Mouse (Mus musculus) Muller cell, postnatal 12 days (primary cell): ENCODE measurements around the gene Kif12.

Source experiments
- DNase-seq: peaks from one replicate; pipeline ENCODE4 v3.0.0-alpha.2; 2015; ENCODE audit errors: inconsistent ontology term

Gene Kif12

DNA sequence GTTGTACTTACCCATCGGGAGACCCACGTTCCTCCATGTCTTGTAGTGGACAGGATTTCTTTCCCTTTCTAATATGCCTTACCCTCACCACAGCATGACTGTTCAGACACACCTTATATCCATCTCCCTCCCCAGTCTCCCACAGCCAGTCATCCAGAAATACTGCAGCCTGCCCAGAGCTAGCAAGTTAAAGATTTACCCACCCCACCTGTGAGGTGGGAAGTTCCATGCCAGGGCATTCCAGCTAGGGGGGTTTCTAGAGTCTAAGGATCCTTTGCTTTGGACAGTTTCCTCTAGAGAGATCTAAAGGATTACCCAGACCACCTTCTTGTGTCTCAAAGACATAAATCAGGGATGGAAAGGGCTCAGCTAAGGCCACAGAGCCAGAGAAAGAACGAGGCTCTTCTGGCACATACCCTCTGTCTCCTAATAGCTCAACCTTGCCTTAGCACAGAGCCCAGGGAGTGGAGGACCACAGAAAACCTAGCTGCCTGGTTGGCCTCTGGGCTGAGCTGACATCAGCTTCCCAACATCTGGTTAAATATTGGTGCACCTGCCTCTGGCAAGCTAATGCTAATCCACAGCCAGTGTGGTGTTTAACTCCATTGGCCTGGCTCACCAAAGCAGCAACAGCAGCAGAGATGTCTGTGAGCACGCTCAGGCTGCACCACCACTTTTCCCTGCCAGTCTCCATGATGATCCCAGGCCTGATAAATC, at the start of gene Kif12:
Gene Kif12 (minus strand): TSS at position 163 of the 717 bp plus-strand sequence.
- no peak for DNase-seq

- no peak for DNase-seq
These were observed 49.4 kb upstream of the Kif12 start for GRCm38 (mm10) chr4:63221096-63221958.

GRCm38 (mm10) chr4:63219635-63220034, 47.7 kb upstream of the Kif12 start:
- DNase-seq: no peak

GRCm38 (mm10) chr4:63219059-63219458, 47.1 kb upstream of the Kif12 start:
- DNase-seq: no peak

DNA sequence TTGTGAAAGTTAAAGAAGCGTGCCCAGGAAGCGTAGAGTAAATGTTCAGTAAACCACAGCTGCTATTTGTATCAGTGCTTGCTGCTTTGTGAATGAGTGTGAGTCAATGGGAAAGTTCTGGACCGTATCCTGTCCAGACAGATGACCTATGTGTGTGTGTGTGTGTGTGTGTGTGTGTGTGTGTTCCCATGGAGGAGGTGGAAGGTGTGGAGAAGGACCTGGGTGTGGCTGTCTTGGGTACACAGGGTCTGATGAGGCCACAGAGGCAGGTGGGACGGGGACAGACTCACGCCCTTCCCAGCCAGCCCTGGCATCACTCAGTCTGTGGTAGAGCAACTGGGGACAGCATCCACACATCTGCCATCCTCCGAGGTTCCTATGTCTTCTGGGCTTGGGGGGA, 45.6 kb upstream of the Kif12 start:
- peak; percentile 5 for DNase-seq

DNA sequence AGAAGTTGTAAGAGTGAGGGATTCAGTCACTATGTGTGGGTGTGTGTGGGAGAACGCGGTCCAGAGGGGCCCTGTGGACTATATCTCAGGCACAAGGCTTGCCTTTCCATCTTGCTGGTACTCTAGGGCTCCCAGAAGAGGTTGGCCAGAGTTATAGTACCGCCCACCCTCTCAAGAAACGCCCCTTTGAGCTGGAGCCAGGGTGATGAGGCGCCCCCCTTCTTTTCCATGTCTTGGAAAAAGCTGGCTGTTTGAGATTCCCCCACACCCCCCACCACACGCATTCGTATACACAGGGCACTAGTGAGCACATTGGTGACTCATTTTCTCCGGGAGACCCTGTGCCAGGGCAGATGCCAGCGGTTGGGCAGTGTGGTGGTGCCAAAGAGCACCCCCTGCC, 44.6 kb upstream of the Kif12 start:
- peak; percentile 76 for DNase-seq

DNA sequence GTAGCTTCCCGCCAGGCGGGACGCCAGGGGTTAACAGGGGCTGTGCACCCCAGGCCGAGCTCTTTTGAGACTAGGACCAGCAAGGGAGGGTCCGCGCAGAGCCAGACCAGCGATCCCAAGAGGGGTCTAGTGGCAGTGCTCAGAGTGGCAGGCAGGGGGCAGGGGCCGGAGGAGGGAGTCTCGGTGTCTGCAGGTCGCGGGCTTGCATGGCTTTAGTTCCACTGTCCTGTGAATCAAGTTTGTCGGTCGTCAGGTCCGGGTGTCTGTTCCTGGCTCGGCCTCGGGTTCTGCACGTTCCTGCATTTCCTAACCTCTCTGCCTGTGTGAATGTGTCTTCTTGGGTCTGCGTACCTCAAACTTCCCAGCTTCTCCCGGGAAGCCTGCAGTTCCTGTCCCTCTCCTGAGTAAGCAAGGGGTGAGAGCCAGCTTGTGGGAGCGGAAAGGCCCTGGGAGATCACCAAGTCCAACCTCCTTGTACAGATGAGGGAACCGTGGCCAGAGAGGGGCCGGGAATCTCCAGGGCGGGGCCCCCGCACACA, 44.1 kb upstream of the Kif12 start:
- DNase-seq: peak; percentile 77

GRCm38 (mm10) chr4:63215185-63215992, 43.5 kb upstream of the Kif12 start:
- DNase-seq: peak; percentile 80

GRCm38 (mm10) chr4:63213907-63214621, 42.1 kb upstream of the Kif12 start, which contains the start of gene Col27a1:
Col27a1 (plus strand) TSS chr4:63214004.
- peak; percentile 42 for DNase-seq

DNA sequence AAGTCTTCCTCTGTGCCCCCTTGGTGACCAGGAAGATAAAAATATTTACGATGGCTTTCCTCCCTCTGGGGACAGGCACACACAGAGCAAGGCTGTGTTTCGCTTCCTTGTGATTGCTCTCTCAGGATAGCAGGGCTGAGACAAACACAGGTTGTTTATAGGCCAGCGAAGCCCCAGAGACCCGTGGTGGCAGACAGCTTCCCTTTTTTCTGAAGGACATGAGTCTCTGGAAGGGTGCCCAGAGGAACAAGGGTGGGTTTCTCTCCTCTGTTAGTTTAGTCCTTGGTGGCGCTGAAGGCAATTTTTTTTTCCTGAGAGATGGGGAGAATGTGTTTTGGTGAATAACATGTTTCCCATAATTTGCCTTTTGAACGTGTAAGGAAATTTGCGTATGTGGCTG, 33.7 kb upstream of the Kif12 start:
- no peak for DNase-seq

DNA sequence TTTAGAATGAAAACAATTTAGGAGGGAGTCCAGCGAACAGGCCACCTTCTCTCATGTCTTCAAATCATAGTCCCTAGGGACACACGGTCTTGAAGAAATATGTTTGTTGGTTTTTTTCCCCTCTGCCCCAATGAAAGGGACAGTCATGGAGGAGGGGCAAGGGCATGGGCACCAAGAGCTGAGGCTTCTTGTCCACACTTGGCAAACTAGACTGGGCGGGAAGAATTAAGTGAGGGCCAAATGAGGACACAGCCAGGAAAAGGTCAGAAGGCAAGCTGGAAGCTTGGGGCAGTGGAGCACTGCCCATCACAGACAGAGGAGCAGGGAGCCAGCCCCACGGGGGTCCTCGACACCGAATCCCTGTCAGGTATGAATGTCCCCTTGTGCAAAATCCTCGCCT, 31.9 kb upstream of the Kif12 start:
- no peak for DNase-seq

DNA sequence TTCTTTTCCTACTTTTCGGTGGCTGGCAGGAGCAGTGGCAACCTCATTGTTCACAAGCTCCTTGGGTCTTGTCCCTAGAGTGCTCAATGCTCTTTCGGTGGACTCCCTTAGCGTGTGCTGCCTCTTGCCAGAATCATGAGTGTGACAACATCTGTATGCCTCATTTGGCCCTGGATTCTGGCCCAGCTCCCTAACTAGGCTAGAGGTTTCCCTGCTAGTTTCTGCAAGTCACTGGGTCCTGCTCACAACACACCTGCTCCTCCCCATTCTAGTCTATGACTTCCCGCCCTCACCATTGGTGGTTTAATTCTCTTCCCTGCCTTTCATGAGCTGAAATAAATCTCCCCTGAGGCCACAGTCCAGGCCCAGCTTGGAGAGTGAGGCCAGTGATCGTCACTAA, 27.4 kb upstream of the Kif12 start:
- DNase-seq: no peak

DNA sequence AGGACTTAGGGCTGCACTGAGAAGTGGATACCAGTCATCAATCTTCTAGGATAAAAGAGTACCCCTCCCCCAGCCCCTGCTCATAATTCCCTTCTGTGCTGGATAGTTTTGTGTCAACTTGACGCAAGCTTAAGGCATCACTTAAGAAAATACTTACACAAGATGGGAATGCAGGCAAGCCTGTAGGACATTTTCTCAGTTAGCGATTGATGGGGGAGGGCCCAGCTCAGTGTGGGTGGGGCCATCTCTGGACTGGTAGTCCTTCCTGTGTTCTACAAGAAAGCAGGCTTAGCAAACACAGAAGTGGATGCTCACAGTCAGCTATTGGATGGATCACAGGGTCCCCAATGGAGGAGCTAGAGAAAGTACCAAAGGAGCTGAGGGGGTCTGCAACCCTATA, 22.4 kb upstream of the Kif12 start:
- DNase-seq: no peak

DNA sequence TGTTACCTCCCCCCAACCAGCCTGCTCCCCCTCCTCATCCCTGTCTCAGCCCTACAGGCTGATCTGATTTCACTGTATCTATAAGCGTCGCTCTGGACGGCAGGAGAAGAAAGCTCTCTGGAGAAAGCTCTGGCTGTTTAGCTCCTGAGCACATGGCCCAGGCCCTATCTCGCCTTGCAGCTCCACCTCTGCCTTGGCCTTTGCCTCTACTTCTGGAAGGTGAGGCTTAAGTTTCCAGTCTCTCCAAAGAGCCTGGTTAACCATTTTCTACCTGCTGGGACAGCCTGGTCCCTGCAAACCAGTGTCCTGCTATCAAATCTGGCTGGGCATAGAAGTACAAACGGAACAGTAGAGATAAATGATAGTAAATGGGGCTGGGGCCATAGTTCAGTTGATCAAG, 19.7 kb upstream of the Kif12 start:
- no peak for DNase-seq

- DNase-seq: peak; percentile 64
These were observed 14.4 kb upstream of the Kif12 start for GRCm38 (mm10) chr4:63186281-63186870.

DNA sequence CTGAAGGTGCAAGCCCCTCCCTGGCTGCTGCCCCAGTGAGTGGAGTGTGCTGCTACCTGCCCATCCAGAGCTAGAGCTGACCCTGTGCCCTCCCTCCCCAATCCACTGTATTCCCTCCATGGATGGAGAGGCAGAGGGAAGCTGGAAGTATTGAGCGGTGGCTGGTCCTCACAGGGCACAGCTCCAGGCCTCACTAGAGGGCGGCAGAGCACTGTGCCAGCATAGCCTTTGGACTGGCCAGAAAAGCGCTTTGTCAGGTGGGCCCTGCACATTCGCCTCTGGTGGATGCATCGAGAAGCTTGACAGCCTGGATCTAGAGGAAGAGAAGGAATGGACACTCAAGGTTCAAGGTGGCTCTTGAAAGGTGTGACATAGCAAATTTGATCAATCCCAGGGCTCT, 9.6 kb upstream of the Kif12 start:
- peak; percentile 55 for DNase-seq

- DNase-seq: no peak
These were observed 809 bp downstream of the Kif12 start for GRCm38 (mm10) chr4:63171122-63171521.

GRCm38 (mm10) chr4:63170061-63170460, 1.9 kb downstream of the Kif12 start:
- DNase-seq: no peak

GRCm38 (mm10) chr4:63166323-63166722, 5.6 kb downstream of the Kif12 start:
- no peak for DNase-seq

DNA sequence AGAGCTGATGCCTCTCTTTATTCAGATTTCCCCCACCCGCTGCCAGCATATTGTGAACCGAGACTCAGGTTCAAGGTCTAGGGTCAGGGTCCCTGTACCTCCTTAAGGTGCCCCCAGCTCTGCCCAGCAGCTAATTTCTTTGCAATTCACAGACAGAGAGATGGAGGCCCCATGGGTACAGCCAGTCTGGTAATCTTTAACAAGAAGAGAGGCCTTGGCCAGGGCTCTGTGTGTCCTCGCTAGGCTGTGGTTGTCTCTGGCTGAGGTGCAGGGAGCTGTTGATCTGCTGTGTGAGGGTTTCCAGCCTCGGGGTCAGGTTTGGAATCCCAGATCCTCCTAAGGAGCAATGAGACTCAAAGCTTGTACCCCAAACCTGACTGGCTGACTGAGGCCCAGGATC, 6.3 kb downstream of the Kif12 start:
- no peak for DNase-seq
